Mouse (Mus musculus) common myeloid progenitor, adult 5-6 weeks (primary cell): Measurements from ENCODE around the gene H2-M10.2. TPM values are rescaled to one million over a fixed set of nuclear protein-coding genes. Genes with fewer than 3 reads are reported as not detected.
A peak's percentile ranks its signal among the peaks of the same experiment; 100 is the strongest.

Experiments
- ATAC-seq: replicated peaks from 2 replicates; pipeline ENCODE4 v1.8.0; 2016; ENCODE audit warnings: low read depth, mild to moderate bottlenecking, moderate TSS enrichment, inconsistent platforms; ENCODE audit not compliant: poor library complexity, severe bottlenecking
- total RNA-seq: library from RNA; stranded (forward); fragments of 200-1000, 187-1606 nt; gene quantifications from 2 replicates; pipeline ENCODE4 v1.2.3, GENCODE M21; 2017

The H2-M10.2 gene
- not detected in 2 replicates for total RNA-seq

GRCm38 (mm10) chr17:36286390-36286789, at the start of gene H2-M10.2:
Gene H2-M10.2 (minus strand): TSS chr17:36286490.
- ATAC-seq = 0 out of 2 replicates have a peak, but pooled peaks have one; percentile 5

- no peak for ATAC-seq
Measured at GRCm38 (mm10) chr17:36326055-36326454, 39.8 kb upstream of the H2-M10.2 start, which contains the start of gene H2-M10.1. Gene H2-M10.1 (minus strand): TSS chr17:36326155.

GRCm38 (mm10) chr17:36315689-36316253, 29.5 kb upstream of the H2-M10.2 start:
- ATAC-seq = no peak

- ATAC-seq = peak; percentile 92
Measured at GRCm38 (mm10) chr17:36315041-36315688, 28.9 kb upstream of the H2-M10.2 start.

GRCm38 (mm10) chr17:36314511-36314910, 28.2 kb upstream of the H2-M10.2 start:
- ATAC-seq = peak; percentile 59; the same call in 1 of the 2 replicates

GRCm38 (mm10) chr17:36309293-36309692, 23.0 kb upstream of the H2-M10.2 start:
- no peak for ATAC-seq

- ATAC-seq = peak; percentile 87
Measured at GRCm38 (mm10) chr17:36308855-36309254, 22.6 kb upstream of the H2-M10.2 start.

- ATAC-seq = no peak
Measured at GRCm38 (mm10) chr17:36281521-36282245, 4.6 kb downstream of the H2-M10.2 start.

- no peak for ATAC-seq
Measured at GRCm38 (mm10) chr17:36274776-36275175, 11.5 kb downstream of the H2-M10.2 start.

- no peak for ATAC-seq
Measured at GRCm38 (mm10) chr17:36273796-36274195, 12.5 kb downstream of the H2-M10.2 start.

- ATAC-seq = no peak
Measured at GRCm38 (mm10) chr17:36272643-36273366, 13.5 kb downstream of the H2-M10.2 start.

GRCm38 (mm10) chr17:36271586-36272256, 14.6 kb downstream of the H2-M10.2 start, which contains the start of gene Trim39:
Gene Trim39 (minus strand): TSS chr17:36272247.
- ATAC-seq = peak; percentile 80

- ATAC-seq = peak; percentile 69
Measured at GRCm38 (mm10) chr17:36270956-36271585, 15.2 kb downstream of the H2-M10.2 start.

- peak; percentile 55 for ATAC-seq
Measured at GRCm38 (mm10) chr17:36265834-36266233, 20.5 kb downstream of the H2-M10.2 start.

- ATAC-seq = no peak
Measured at GRCm38 (mm10) chr17:36264273-36264925, 21.9 kb downstream of the H2-M10.2 start.

- ATAC-seq = peak; percentile 72
Measured at GRCm38 (mm10) chr17:36261511-36262166, 24.7 kb downstream of the H2-M10.2 start.

- no peak for ATAC-seq
Measured at GRCm38 (mm10) chr17:36257969-36258368, 28.3 kb downstream of the H2-M10.2 start, which contains the start of gene Rpp21. Gene Rpp21 (minus strand): TSS chr17:36258069.
